Comparison of ENCODE assay signal across 8 mouse cellular contexts in the genomic region with DNA sequence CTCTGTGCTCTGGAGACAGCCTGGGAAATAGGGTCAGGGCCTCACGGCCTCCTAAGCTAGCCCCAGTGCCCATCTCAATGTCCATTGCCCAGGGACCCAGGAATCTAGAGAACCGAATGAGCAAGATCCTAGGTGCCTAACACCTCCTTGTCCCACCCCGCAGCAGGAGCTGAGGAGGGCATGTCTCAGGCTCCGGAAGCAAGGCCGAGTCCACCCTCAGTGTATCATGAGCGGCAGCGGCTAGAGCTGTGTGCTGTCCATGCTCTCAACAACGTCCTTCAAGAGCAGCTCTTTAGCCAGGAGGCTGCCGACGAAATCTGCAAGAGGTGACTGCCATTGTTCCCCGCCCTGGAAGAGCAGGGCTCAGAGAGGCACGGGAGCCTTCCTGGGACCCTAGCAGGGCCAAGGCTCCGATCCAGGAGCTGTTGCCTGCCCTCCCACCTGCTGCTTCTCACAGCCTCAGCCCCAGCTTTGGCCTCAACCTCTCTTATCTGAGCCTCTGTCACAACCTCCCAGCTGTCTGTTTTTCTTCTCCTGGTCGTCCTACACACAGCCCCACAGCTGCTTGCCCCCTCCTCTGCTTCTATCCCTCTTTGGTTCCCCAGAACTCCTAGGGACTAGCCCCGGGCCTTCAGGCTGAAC. TPM values are rescaled to one million over a fixed set of nuclear protein-coding genes. Genes with fewer than 3 reads are reported as not detected.
DNase-seq lines count a peak whose midpoint lies in the region; ATAC-seq and TF ChIP-seq lines count a peak whose summit lies in the region.

No protein-coding gene starts in this region.

- H3K27ac ChIP-seq in heart, embryonic 12.5 days (ENCODE audit: poor library complexity, severe bottlenecking) = peak overlapping the region; percentile 100
- no peak overlapping the region for H3K27ac ChIP-seq in CH12.LX (ENCODE audit: insufficient read depth, low read depth)
- peak overlapping the region; percentile 69; the same call in 1 of the 2 replicates for H3K27ac ChIP-seq in limb, embryonic 12.5 days

- TF ChIP-seq EP300 in CH12.LX (IDR thresholded peaks at IDR 0.05; ENCODE audit: low read length) = no peak

- TF ChIP-seq CTCF in CH12.LX (conservative IDR thresholded peaks at IDR 0.05 in 1 of 2, IDR thresholded peaks at IDR 0.05 in 1 of 2; ENCODE audit: low read depth in 2 of 2, low read length in 2 of 2) = no peak

- no peak for DNase-seq in heart, postnatal 4 days
- DNase-seq in CH12.LX (ENCODE audit: extremely low read depth) = no peak
- peak; percentile 30 for DNase-seq in right cerebral cortex, postnatal 25 days
- DNase-seq in urinary bladder, postnatal 25 days (ENCODE audit: low spot score) = no peak
- DNase-seq in kidney, adult 11 months = no peak

- peaks cover 79% of the 10 kb centered on the region for H3K4me1 ChIP-seq in heart, embryonic 12.5 days (replicated peaks)
- peaks cover 8 to 30% of the 10 kb centered on the region in 2 experiments for H3K4me1 ChIP-seq in CH12.LX (ENCODE audit: control insufficient read depth in 1 of 2, insufficient read depth in 2 of 2)
- peaks cover 20% of the 10 kb centered on the region for H3K4me1 ChIP-seq in limb, embryonic 12.5 days (replicated peaks)

- no peak for TF ChIP-seq POLR2A in CH12.LX (IDR thresholded peaks at IDR 0.05; ENCODE audit: low read depth, low read length)

- H3K9me3 ChIP-seq in heart, embryonic 12.5 days (replicated peaks) = no peaks in the 10 kb centered on the region
- H3K9me3 ChIP-seq in CH12.LX (replicated peaks; ENCODE audit: low read length) = no peaks in the 10 kb centered on the region
- H3K9me3 ChIP-seq in limb, embryonic 12.5 days = no peaks in the 10 kb centered on the region

- no peaks in the 10 kb centered on the region for H3K79me2 ChIP-seq in CH12.LX (replicated peaks; ENCODE audit: control insufficient read depth, extremely low read depth, insufficient read depth, poor library complexity, severe bottlenecking)

- WGBS in heart, embryonic 12.5 days = 30% methylated on average over 15 of the region's 15 CpGs
- WGBS in limb, embryonic 12.5 days = 66% methylated on average over 15 of the region's 15 CpGs

- no peak for ATAC-seq in heart, embryonic 12.5 days (ENCODE audit: insufficient number of reproducible peaks, low FRiP score)
- 0 out of 2 replicates have a peak, but pooled peaks have one; percentile 18 for ATAC-seq in erythroblast, adult 5-6 weeks (replicated peaks; ENCODE audit: low FRiP score, poor library complexity, severe bottlenecking)
- no peak for ATAC-seq in limb, embryonic 12.5 days (ENCODE audit: insufficient number of reproducible peaks, insufficient read depth, low FRiP score, low TSS enrichment, low read depth)

- peaks cover 6% of the 10 kb centered on the region; the same call in 1 of the 2 replicates for H3K36me3 ChIP-seq in heart, embryonic 12.5 days
- H3K36me3 ChIP-seq in CH12.LX (replicated peaks in 1 of 2; ENCODE audit: control insufficient read depth in 1 of 2, insufficient read depth in 1 of 2, low read length in 1 of 2) = peaks cover 4 to 27% of the 10 kb centered on the region in 2 experiments
- H3K36me3 ChIP-seq in limb, embryonic 12.5 days = no peaks in the 10 kb centered on the region

- in situ Hi-C loops in CH12.LX (cut with MboI; ENCODE audit: low pct_ligation_motif_present, low pct_unique_long_range_greater_than_20kb, low sequenced_read_pairs) = no loop called here

- peak overlapping the region; percentile 64 for H3K4me3 ChIP-seq in heart, embryonic 12.5 days
- H3K4me3 ChIP-seq in CH12.LX (replicated peaks in 1 of 3; ENCODE audit: low read depth in 2 of 3, low read length in 2 of 3, poor library complexity in 1 of 3) = peak overlapping the region; percentile 68 to 87 (median 85)
- peak overlapping the region; percentile 64 for H3K4me3 ChIP-seq in limb, embryonic 12.5 days (replicated peaks)

- peaks cover 10% of the 10 kb centered on the region for H3K27me3 ChIP-seq in heart, embryonic 12.5 days (replicated peaks)
- H3K27me3 ChIP-seq in CH12.LX (replicated peaks) = peaks cover 26% of the 10 kb centered on the region
- H3K27me3 ChIP-seq in limb, embryonic 12.5 days = peaks cover 34% of the 10 kb centered on the region

- peak overlapping the region; percentile 81 for H3K9ac ChIP-seq in heart, embryonic 12.5 days
- peak overlapping the region; percentile 80 for H3K9ac ChIP-seq in CH12.LX (ENCODE audit: insufficient read depth, low read depth)
- H3K9ac ChIP-seq in limb, embryonic 12.5 days (replicated peaks) = peak overlapping the region; percentile 66

- TF ChIP-seq RAD21 in CH12.LX (IDR thresholded peaks at IDR 0.05; ENCODE audit: low read depth, low read length) = no peak

- H3K4me2 ChIP-seq in heart, embryonic 12.5 days = peak overlapping the region; percentile 91
- peak overlapping the region; percentile 69 for H3K4me2 ChIP-seq in CH12.LX (ENCODE audit: insufficient read depth, low read depth, poor library complexity, severe bottlenecking)
- peak overlapping the region; percentile 69 for H3K4me2 ChIP-seq in limb, embryonic 12.5 days

- dilution Hi-C loops in CH12.LX (cut with MboI; ENCODE audit: extremely low pct_ligation_motif_present, extremely low pct_unique_long_range_greater_than_20kb, low sequenced_read_pairs) = no loop called here

TF ChIP-seq in CH12.LX, 34 proteins besides CTCF, POLR2A, EP300 and RAD21:
- no peak for TF ChIP-seq MAX (IDR thresholded peaks at IDR 0.05; ENCODE audit: low read length)
- TF ChIP-seq NRF1 (IDR thresholded peaks at IDR 0.05; ENCODE audit: low read depth, low read length) = no peak
- no peak for TF ChIP-seq NELFE (IDR thresholded peaks at IDR 0.05; ENCODE audit: low read depth, low read length)
- TF ChIP-seq RCOR1 (conservative IDR thresholded peaks at IDR 0.05; ENCODE audit: low read depth, low read length) = no peak

RNA-seq across cellular contexts. Expression of a gene that starts 1.0 kb away (rescaled TPM):
- polyA plus RNA-seq in heart, embryonic 12.5 days (2016; fragmentation: Nextera tagmentation; extraction: Ambion mirVana) = 141 and 145 TPM in 2 replicates
- 10 to 100 TPM; 71.8 to 81.4 TPM for total RNA-seq in heart, postnatal 4 days (2021)
- total RNA-seq in CH12.LX (2012; rRNA removed) = 53.0 and 57.7 TPM in 2 replicates
- total RNA-seq in CH12.LX (2014; rRNA removed) = 23.4 and 33.9 TPM in 2 replicates
- 45.9 and 54.8 TPM in 2 replicates for polyA plus RNA-seq in CH12.LX (2012; ENCODE audit: insufficient read length, low read depth)
- total RNA-seq in erythroblast, adult 5-6 weeks (2015; ENCODE audit: low replicate concordance) = 6.7 and 43.7 TPM in 2 replicates
- 33.7 and 59.7 TPM in 2 replicates for total RNA-seq in erythroblast, adult 5-6 weeks (2017; ENCODE audit: low replicate concordance)
- 72.9 and 76.5 TPM in 2 replicates for polyA plus RNA-seq in limb, embryonic 12.5 days (2016; fragmentation: Nextera tagmentation; extraction: Ambion mirVana)

RNA-seq across cellular contexts. Expression of a gene that starts 3.6 kb away (rescaled TPM):
- polyA plus RNA-seq in heart, embryonic 12.5 days (2016; fragmentation: Nextera tagmentation; extraction: Ambion mirVana) = 0.46 and 1.5 TPM in 2 replicates
- 1 to 10 TPM; 2.2 TPM for total RNA-seq in heart, postnatal 4 days (2021)
- not detected in 2 replicates for total RNA-seq in CH12.LX (2012; rRNA removed)
- total RNA-seq in CH12.LX (2014; rRNA removed) = not detected in 2 replicates
- polyA plus RNA-seq in CH12.LX (2012; ENCODE audit: insufficient read length, low read depth) = not detected in 2 replicates
- total RNA-seq in erythroblast, adult 5-6 weeks (2015; ENCODE audit: low replicate concordance) = not detected in 2 replicates
- total RNA-seq in erythroblast, adult 5-6 weeks (2017; ENCODE audit: low replicate concordance) = not detected in 2 replicates
- 0.56 TPM in 1 of 2 replicates, not detected in the other for polyA plus RNA-seq in limb, embryonic 12.5 days (2016; fragmentation: Nextera tagmentation; extraction: Ambion mirVana)

RNA-seq across cellular contexts. Expression of a gene that starts 27.6 kb away (rescaled TPM):
- polyA plus RNA-seq in heart, embryonic 12.5 days (2016; fragmentation: Nextera tagmentation; extraction: Ambion mirVana) = 111 and 114 TPM in 2 replicates
- total RNA-seq in heart, postnatal 4 days (2021) = 10 to 100 TPM; 91.4 to 93.4 TPM
- total RNA-seq in CH12.LX (2012; rRNA removed) = 25.9 and 32.4 TPM in 2 replicates
- total RNA-seq in CH12.LX (2014; rRNA removed) = 14.1 and 14.4 TPM in 2 replicates
- polyA plus RNA-seq in CH12.LX (2012; ENCODE audit: insufficient read length, low read depth) = 42.7 and 49.1 TPM in 2 replicates
- total RNA-seq in erythroblast, adult 5-6 weeks (2015; ENCODE audit: low replicate concordance) = 17.9 and 19.2 TPM in 2 replicates
- 12.4 and 13.4 TPM in 2 replicates for total RNA-seq in erythroblast, adult 5-6 weeks (2017; ENCODE audit: low replicate concordance)
- polyA plus RNA-seq in limb, embryonic 12.5 days (2016; fragmentation: Nextera tagmentation; extraction: Ambion mirVana) = 93.6 and 111 TPM in 2 replicates

RNA-seq across cellular contexts. Expression of a gene that starts 27.6 kb away (rescaled TPM):
- 10.1 and 12.7 TPM in 2 replicates for polyA plus RNA-seq in heart, embryonic 12.5 days (2016; fragmentation: Nextera tagmentation; extraction: Ambion mirVana)
- total RNA-seq in heart, postnatal 4 days (2021) = 1 to 10 TPM; 6.3 to 6.7 TPM
- total RNA-seq in CH12.LX (2012; rRNA removed) (1.2 and 1.3 TPM in 2 replicates), CH12.LX (2014; rRNA removed) (not detected in 2 replicates)
- 0.33 and 0.39 TPM in 2 replicates for polyA plus RNA-seq in CH12.LX (2012; ENCODE audit: insufficient read length, low read depth)
- not detected in 2 replicates for total RNA-seq in erythroblast, adult 5-6 weeks (2015; ENCODE audit: low replicate concordance)
- not detected in 2 replicates for total RNA-seq in erythroblast, adult 5-6 weeks (2017; ENCODE audit: low replicate concordance)
- polyA plus RNA-seq in limb, embryonic 12.5 days (2016; fragmentation: Nextera tagmentation; extraction: Ambion mirVana) = 19.0 and 27.5 TPM in 2 replicates

RNA-seq across cellular contexts. Expression of a gene that starts 39.9 kb away (rescaled TPM):
- 2.3 and 2.4 TPM in 2 replicates for polyA plus RNA-seq in heart, embryonic 12.5 days (2016; fragmentation: Nextera tagmentation; extraction: Ambion mirVana)
- total RNA-seq in heart, postnatal 4 days (2021) = 10 to 100 TPM; 50.2 to 51.9 TPM
- total RNA-seq in CH12.LX (2012; rRNA removed) = 0.04 TPM in 1 of 2 replicates, not detected in the other
- not detected in 2 replicates for total RNA-seq in CH12.LX (2014; rRNA removed)
- polyA plus RNA-seq in CH12.LX (2012; ENCODE audit: insufficient read length, low read depth) = not detected in 2 replicates
- total RNA-seq in erythroblast, adult 5-6 weeks (2015; ENCODE audit: low replicate concordance) = not detected in 2 replicates
- total RNA-seq in erythroblast, adult 5-6 weeks (2017; ENCODE audit: low replicate concordance) = not detected in 2 replicates
- polyA plus RNA-seq in limb, embryonic 12.5 days (2016; fragmentation: Nextera tagmentation; extraction: Ambion mirVana) = 0.86 and 0.98 TPM in 2 replicates
